Comparison of ENCODE assay signal across 31 mouse cellular contexts in the genomic region with DNA sequence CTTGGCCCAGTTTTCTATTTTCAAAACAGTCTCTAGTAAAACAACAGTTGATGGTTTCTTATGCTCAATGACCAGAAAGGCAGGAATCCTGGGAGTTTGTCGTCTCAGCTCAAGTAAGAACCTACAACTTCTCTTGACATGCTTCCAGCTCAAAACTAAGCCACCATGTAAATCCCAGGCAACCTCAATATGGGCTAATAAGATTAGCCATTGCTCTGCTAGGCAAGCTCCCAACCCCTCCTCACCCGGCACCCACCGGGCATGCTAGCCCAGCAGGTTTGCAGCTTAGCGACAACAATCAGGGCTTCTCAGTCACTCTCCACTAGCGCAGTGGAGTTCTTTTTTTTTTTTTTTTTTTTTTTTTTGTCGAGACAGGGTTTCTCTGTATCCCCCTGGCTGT. TPM values are rescaled to one million over a fixed set of nuclear protein-coding genes. Genes with fewer than 3 reads are reported as not detected.
"Had no signal": no experiment of that assay in that cellular context is flagged by ENCODE, and none has a peak within 500 bp of the region (broad histone marks: within the 10 kb centered on the region; RNA-seq: fewer than 3 reads in every experiment).

No protein-coding gene starts in this region.

- DNase-seq: kidney, adult 11 months; kidney, adult 8-10 months; kidney, postnatal 10 days; kidney, postnatal 36 days; layer of hippocampus, postnatal 36 days; liver, embryonic 13.5 days; lung, adult 2 months; lung, postnatal 14 days; thymus, adult 2 months; thymus, postnatal 36 days had no signal

- H3K27ac ChIP-seq: intestine, embryonic 15.5 days; kidney, embryonic 15.5 days; liver, embryonic 13.5 days; macrophage; midbrain, embryonic 12.5 days; neural tube, embryonic 13.5 days; stomach, postnatal 0 days had no signal

- H3K27me3 ChIP-seq: intestine, embryonic 15.5 days; kidney, embryonic 15.5 days; liver, embryonic 13.5 days; midbrain, embryonic 12.5 days; neural tube, embryonic 13.5 days had no signal

- H3K4me1 ChIP-seq: intestine, embryonic 15.5 days; midbrain, embryonic 12.5 days; neural tube, embryonic 13.5 days had no signal

- H3K9me3 ChIP-seq: intestine, embryonic 15.5 days; kidney, embryonic 15.5 days; liver, embryonic 13.5 days; midbrain, embryonic 12.5 days; neural tube, embryonic 13.5 days had no signal

- H3K4me3 ChIP-seq: intestine, embryonic 15.5 days; kidney, embryonic 15.5 days; left cerebral cortex, adult 2 months; liver, embryonic 13.5 days; midbrain, embryonic 12.5 days; myocyte; neural tube, embryonic 13.5 days had no signal

- H3K9ac ChIP-seq: intestine, embryonic 15.5 days; kidney, embryonic 15.5 days; liver, embryonic 13.5 days; midbrain, embryonic 12.5 days; neural tube, embryonic 13.5 days had no signal

- H3K4me2 ChIP-seq: intestine, embryonic 15.5 days; kidney, embryonic 15.5 days; liver, embryonic 13.5 days; midbrain, embryonic 12.5 days; neural tube, embryonic 13.5 days had no signal

- ATAC-seq: intestine, embryonic 15.5 days had no signal

RNA-seq across cellular contexts. Expression of gene Prph2, which starts 15.9 kb away (rescaled TPM):
- total RNA-seq: layer of hippocampus, adult 8-10 months; layer of hippocampus, postnatal 36 days; left cerebral cortex, adult 2 months; left cerebral cortex, postnatal 10 days; left cerebral cortex, postnatal 36 days; liver, adult 2 months; megakaryocyte, adult 5-6 weeks; monocyte, adult 5-6 weeks; neutrophil, adult 5-6 weeks had no signal
- polyA plus RNA-seq: intestine, embryonic 15.5 days; kidney, embryonic 15.5 days; limb, embryonic 11.5 days; limb, embryonic 14.5 days; liver, embryonic 13.5 days; liver, embryonic 16.5 days; lung, adult 2 months; lung, embryonic 16.5 days; macrophage; midbrain, embryonic 12.5 days; myocyte; neural tube, embryonic 13.5 days; small intestine, adult 2 months; stomach, embryonic 14.5 days; stomach, postnatal 0 days had no signal
